Mouse (Mus musculus): ENCODE results near the gene 2900011O08Rik. TPM values are rescaled to one million over a fixed set of nuclear protein-coding genes. Genes with fewer than 3 reads are reported as not detected.

2900011O08Rik gene
- polyA plus RNA-seq, 1 experiment from 2014 or later: 12.6 TPM

DNA sequence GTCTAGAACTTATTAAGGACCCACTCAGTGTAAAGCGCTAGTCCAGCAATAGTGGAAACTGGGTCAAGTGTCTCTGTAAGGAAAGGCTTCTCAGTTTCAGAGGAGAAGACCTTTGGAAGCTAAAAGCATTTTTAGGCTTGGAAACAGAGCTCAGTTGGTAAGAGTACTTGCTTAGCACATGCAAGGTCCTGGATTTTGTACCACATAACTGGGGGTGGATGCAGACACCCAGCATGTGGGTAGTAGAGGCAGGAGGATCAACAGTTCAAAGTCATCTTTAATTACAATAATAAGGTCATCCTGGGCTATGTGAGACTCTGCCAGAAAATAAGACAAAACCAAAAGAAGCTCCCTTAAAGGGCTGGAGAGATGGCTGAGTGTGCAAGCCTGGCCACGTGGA is 21.7 kb downstream of the 2900011O08Rik start:
- Histone ChIP-seq H3K4me1 (ENCODE audit: control insufficient read depth, insufficient read depth, low read length) (no peaks in the 10 kb centered on the region), H3K4me2 (ENCODE audit: low read depth, low read length) (no peak overlapping the region), H3K27ac (replicated peaks; ENCODE audit: low read depth, low read length) (no peak overlapping the region), H3K36me3 (replicated peaks; ENCODE audit: control insufficient read depth, insufficient read depth, low read depth, low read length) (no peaks in the 10 kb centered on the region), H3K27me3 (ENCODE audit: control insufficient read depth, insufficient read depth, low read length) (no peaks in the 10 kb centered on the region), H3K9ac (replicated peaks; ENCODE audit: low read length) (no peak overlapping the region), H3K9me3 (replicated peaks; ENCODE audit: control insufficient read depth, low read length) (no peaks in the 10 kb centered on the region), H3K4me3 (ENCODE audit: low read depth, low read length) (no peak overlapping the region)
- no peak for ATAC-seq (replicated peaks; ENCODE audit: insufficient number of reproducible peaks, low FRiP score, low TSS enrichment, low read depth)
- no peak for DNase-seq (ENCODE audit: low spot score)
- 77% methylated on average over 2 of the region's 2 CpGs for whole genome bisulfite sequencing

- Histone ChIP-seq H3K4me1 (ENCODE audit: control insufficient read depth, insufficient read depth, low read length) (no peaks in the 10 kb centered on the region), H3K27me3 (ENCODE audit: control insufficient read depth, insufficient read depth, low read length) (no peaks in the 10 kb centered on the region), H3K4me3 (ENCODE audit: low read depth, low read length) (no peak overlapping the region), H3K9me3 (replicated peaks; ENCODE audit: control insufficient read depth, low read length) (no peaks in the 10 kb centered on the region), H3K27ac (replicated peaks; ENCODE audit: low read depth, low read length) (no peak overlapping the region), H3K36me3 (replicated peaks; ENCODE audit: control insufficient read depth, insufficient read depth, low read depth, low read length) (no peaks in the 10 kb centered on the region), H3K9ac (replicated peaks; ENCODE audit: low read length) (no peak overlapping the region), H3K4me2 (ENCODE audit: low read depth, low read length) (no peak overlapping the region)
- DNase-seq (ENCODE audit: low spot score) (no peak), ATAC-seq (replicated peaks; ENCODE audit: insufficient number of reproducible peaks, low FRiP score, low TSS enrichment, low read depth) (no peak)
Observed at GRCm38 (mm10) chr16:14008708-14009107, 22.3 kb downstream of the 2900011O08Rik start.

GRCm38 (mm10) chr16:14009966-14010365 is 23.6 kb downstream of the 2900011O08Rik start:
- Histone ChIP-seq H3K4me3 (ENCODE audit: low read depth, low read length) (no peak overlapping the region), H3K9me3 (replicated peaks; ENCODE audit: control insufficient read depth, low read length) (no peaks in the 10 kb centered on the region), H3K4me1 (ENCODE audit: control insufficient read depth, insufficient read depth, low read length) (no peaks in the 10 kb centered on the region), H3K27ac (replicated peaks; ENCODE audit: low read depth, low read length) (no peak overlapping the region), H3K27me3 (ENCODE audit: control insufficient read depth, insufficient read depth, low read length) (no peaks in the 10 kb centered on the region), H3K36me3 (replicated peaks; ENCODE audit: control insufficient read depth, insufficient read depth, low read depth, low read length) (no peaks in the 10 kb centered on the region), H3K4me2 (ENCODE audit: low read depth, low read length) (no peak overlapping the region), H3K9ac (replicated peaks; ENCODE audit: low read length) (no peak overlapping the region)
- no peak for DNase-seq (ENCODE audit: low spot score)
- no peak for ATAC-seq (replicated peaks; ENCODE audit: insufficient number of reproducible peaks, low FRiP score, low TSS enrichment, low read depth)
- 86% methylated on average over 4 of the region's 4 CpGs for WGBS

DNA sequence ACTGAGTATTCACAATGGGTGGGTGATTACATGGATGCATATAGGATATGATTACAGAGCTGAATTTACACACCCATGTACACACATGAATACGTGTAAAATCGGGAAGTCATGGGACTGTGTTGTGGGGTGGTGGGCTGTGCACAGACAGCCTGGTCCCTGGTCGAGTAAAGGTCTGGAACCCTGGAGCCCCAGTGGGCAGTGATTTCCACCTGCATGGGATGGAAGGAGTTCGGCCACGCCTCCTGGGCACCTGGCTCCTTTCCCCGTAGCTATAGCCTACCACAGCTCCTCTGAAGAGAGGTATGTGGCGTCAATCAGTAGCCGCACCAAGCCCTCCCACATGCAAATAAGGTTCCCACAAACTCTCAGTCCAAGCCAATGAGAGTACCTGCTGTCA is 30.9 kb downstream of the 2900011O08Rik start:
- DNase-seq (ENCODE audit: low spot score) (no peak), ATAC-seq (replicated peaks; ENCODE audit: insufficient number of reproducible peaks, low FRiP score, low TSS enrichment, low read depth) (no peak)
- H3K36me3 ChIP-seq (replicated peaks; ENCODE audit: control insufficient read depth, insufficient read depth, low read depth, low read length): no peaks in the 10 kb centered on the region
- no peak overlapping the region for H3K4me2 ChIP-seq (ENCODE audit: low read depth, low read length)
- no peak overlapping the region for H3K9ac ChIP-seq (replicated peaks; ENCODE audit: low read length)
- H3K27ac ChIP-seq (replicated peaks; ENCODE audit: low read depth, low read length): no peak overlapping the region
- H3K4me3 ChIP-seq (ENCODE audit: low read depth, low read length): no peak overlapping the region
- 85% methylated on average over 8 of the region's 8 CpGs for WGBS
- no peaks in the 10 kb centered on the region for H3K4me1 ChIP-seq (ENCODE audit: control insufficient read depth, insufficient read depth, low read length)
- no peaks in the 10 kb centered on the region for H3K27me3 ChIP-seq (ENCODE audit: control insufficient read depth, insufficient read depth, low read length)
- H3K9me3 ChIP-seq (replicated peaks; ENCODE audit: control insufficient read depth, low read length): no peaks in the 10 kb centered on the region

GRCm38 (mm10) chr16:14021166-14021822 is 34.9 kb downstream of the 2900011O08Rik start:
- H3K27me3 ChIP-seq (ENCODE audit: control insufficient read depth, insufficient read depth, low read length): no peaks in the 10 kb centered on the region
- no peak overlapping the region for H3K27ac ChIP-seq (replicated peaks; ENCODE audit: low read depth, low read length)
- 83% methylated on average over 3 of the region's 3 CpGs for WGBS
- no peak for DNase-seq (ENCODE audit: low spot score)
- no peak overlapping the region for H3K4me2 ChIP-seq (ENCODE audit: low read depth, low read length)
- no peak overlapping the region for H3K9ac ChIP-seq (replicated peaks; ENCODE audit: low read length)
- no peaks in the 10 kb centered on the region for H3K4me1 ChIP-seq (ENCODE audit: control insufficient read depth, insufficient read depth, low read length)
- no peak for ATAC-seq (replicated peaks; ENCODE audit: insufficient number of reproducible peaks, low FRiP score, low TSS enrichment, low read depth)
- H3K4me3 ChIP-seq (ENCODE audit: low read depth, low read length): no peak overlapping the region
- no peaks in the 10 kb centered on the region for H3K9me3 ChIP-seq (replicated peaks; ENCODE audit: control insufficient read depth, low read length)
- H3K36me3 ChIP-seq (replicated peaks; ENCODE audit: control insufficient read depth, insufficient read depth, low read depth, low read length): no peaks in the 10 kb centered on the region

DNA sequence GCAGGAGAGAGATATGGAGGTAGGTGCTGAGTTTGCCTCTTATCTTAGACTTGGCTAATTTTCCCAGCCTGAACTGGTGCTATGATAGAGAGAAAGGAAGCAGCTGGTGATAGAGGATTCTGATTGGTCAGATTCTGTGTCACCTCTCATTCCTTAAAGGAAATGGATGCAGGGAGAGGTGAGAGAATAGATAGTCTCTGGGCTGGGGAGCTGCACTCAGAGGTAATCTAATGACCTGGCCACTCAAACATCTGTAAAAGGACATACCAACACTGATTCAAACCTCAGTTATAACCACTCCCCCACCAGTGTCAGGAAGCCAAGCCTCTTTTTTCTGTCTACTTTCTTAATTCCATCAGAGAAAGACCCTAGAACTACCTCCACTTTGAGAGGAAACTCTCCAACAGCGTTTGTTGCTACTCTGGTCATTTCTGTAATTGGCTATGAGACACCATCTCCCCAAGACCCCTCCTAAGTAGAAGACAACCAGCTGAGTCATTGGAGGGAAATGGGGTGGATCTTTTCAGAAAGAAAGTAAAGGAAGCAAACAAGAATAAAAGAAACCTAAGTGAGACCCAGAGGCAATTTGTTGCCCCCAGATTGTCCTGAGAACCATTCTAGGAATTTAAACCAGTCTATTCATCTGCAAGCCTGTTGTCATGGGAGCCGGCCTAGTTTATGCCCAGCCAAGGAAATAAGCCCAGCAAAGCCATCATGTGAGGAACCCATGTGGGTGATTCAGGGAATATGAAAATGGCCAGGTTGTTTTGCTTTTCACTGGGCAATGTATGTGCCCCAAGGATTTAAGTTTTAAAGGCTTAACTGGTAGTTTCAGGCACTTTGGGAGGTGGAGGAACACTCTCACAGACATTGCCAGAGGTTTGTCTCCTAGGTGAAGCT is 38.9 kb downstream of the 2900011O08Rik start:
- ATAC-seq (replicated peaks; ENCODE audit: insufficient number of reproducible peaks, low FRiP score, low TSS enrichment, low read depth): no peak

GRCm38 (mm10) chr16:14029072-14029471 is 42.7 kb downstream of the 2900011O08Rik start:
- Histone ChIP-seq H3K4me2 (ENCODE audit: low read depth, low read length) (no peak overlapping the region), H3K4me3 (ENCODE audit: low read depth, low read length) (no peak overlapping the region), H3K4me1 (ENCODE audit: control insufficient read depth, insufficient read depth, low read length) (no peaks in the 10 kb centered on the region), H3K27ac (replicated peaks; ENCODE audit: low read depth, low read length) (no peak overlapping the region), H3K36me3 (replicated peaks; ENCODE audit: control insufficient read depth, insufficient read depth, low read depth, low read length) (no peaks in the 10 kb centered on the region), H3K9me3 (replicated peaks; ENCODE audit: control insufficient read depth, low read length) (no peaks in the 10 kb centered on the region), H3K27me3 (ENCODE audit: control insufficient read depth, insufficient read depth, low read length) (no peaks in the 10 kb centered on the region), H3K9ac (replicated peaks; ENCODE audit: low read length) (no peak overlapping the region)
- DNase-seq (ENCODE audit: low spot score) (no peak), ATAC-seq (replicated peaks; ENCODE audit: insufficient number of reproducible peaks, low FRiP score, low TSS enrichment, low read depth) (no peak)
- 66% methylated on average over 2 of the region's 2 CpGs for WGBS

More for the DNA sequence above, 38.9 kb downstream of the 2900011O08Rik start:
- Histone ChIP-seq H3K36me3 (replicated peaks; ENCODE audit: control insufficient read depth, insufficient read depth, low read depth, low read length) (no peaks in the 10 kb centered on the region), H3K27ac (replicated peaks; ENCODE audit: low read depth, low read length) (no peak overlapping the region), H3K4me3 (ENCODE audit: low read depth, low read length) (no peak overlapping the region), H3K4me2 (ENCODE audit: low read depth, low read length) (no peak overlapping the region), H3K27me3 (ENCODE audit: control insufficient read depth, insufficient read depth, low read length) (no peaks in the 10 kb centered on the region), H3K9me3 (replicated peaks; ENCODE audit: control insufficient read depth, low read length) (no peaks in the 10 kb centered on the region), H3K9ac (replicated peaks; ENCODE audit: low read length) (no peak overlapping the region), H3K4me1 (ENCODE audit: control insufficient read depth, insufficient read depth, low read length) (no peaks in the 10 kb centered on the region)
- 62% methylated on average over 2 of the region's 2 CpGs for WGBS
- DNase-seq (ENCODE audit: low spot score): no peak

GRCm38 (mm10) chr16:14029851-14030250 is 43.4 kb downstream of the 2900011O08Rik start:
- no peak overlapping the region for H3K4me2 ChIP-seq (ENCODE audit: low read depth, low read length)
- 82% methylated on average over 2 of the region's 2 CpGs for WGBS
- H3K4me1 ChIP-seq (ENCODE audit: control insufficient read depth, insufficient read depth, low read length): no peaks in the 10 kb centered on the region
- ATAC-seq (replicated peaks; ENCODE audit: insufficient number of reproducible peaks, low FRiP score, low TSS enrichment, low read depth) (no peak), DNase-seq (ENCODE audit: low spot score) (no peak)
- no peaks in the 10 kb centered on the region for H3K27me3 ChIP-seq (ENCODE audit: control insufficient read depth, insufficient read depth, low read length)
- H3K27ac ChIP-seq (replicated peaks; ENCODE audit: low read depth, low read length): no peak overlapping the region
- no peak overlapping the region for H3K9ac ChIP-seq (replicated peaks; ENCODE audit: low read length)
- no peak overlapping the region for H3K4me3 ChIP-seq (ENCODE audit: low read depth, low read length)
- no peaks in the 10 kb centered on the region for H3K36me3 ChIP-seq (replicated peaks; ENCODE audit: control insufficient read depth, insufficient read depth, low read depth, low read length)
- no peaks in the 10 kb centered on the region for H3K9me3 ChIP-seq (replicated peaks; ENCODE audit: control insufficient read depth, low read length)

All from embryonic facial prominence, embryonic 11.5 days (tissue).